Mouse (Mus musculus) forebrain, embryonic 16.5 days (tissue): Measurements from ENCODE around the gene Pou2f1. TPM values are rescaled to one million over a fixed set of nuclear protein-coding genes. Genes with fewer than 3 reads are reported as not detected.
A peak's percentile ranks its signal among the peaks of the same experiment; 100 is the strongest.
"Not testable (repeated sequence)": the region's sequence is repeated elsewhere in the genome, so short reads cannot be mapped to it uniquely, and the experiment has no call there.

Experiments
- ATAC-seq: fragments of 200-750 bp; cut with Nextera tagmentation; 2 replicates; pipeline ENCODE4 v1.8.0; 2017; ENCODE audit warnings: mild to moderate bottlenecking, moderate library complexity
- H3K27ac ChIP-seq: fragments of 300-500 bp; sonication (generic); 2 replicates; pipeline ENCODE4 v1.5.1; 2014; ENCODE audit warnings: low read length, control low read depth
- H3K27me3 ChIP-seq: fragments of 300-500 bp; sonication (generic); replicated peaks from 2 replicates; pipeline ENCODE4 v1.6.1; 2014; ENCODE audit warnings: low read length; ENCODE audit not compliant: control insufficient read depth, insufficient read depth
- H3K36me3 ChIP-seq: fragments of 300-500 bp; sonication (generic); 2 replicates; pipeline ENCODE4 v1.6.1; 2014; ENCODE audit not compliant: control insufficient read depth, insufficient read depth
- H3K4me1 ChIP-seq: fragments of 300-500 bp; sonication (generic); replicated peaks from 2 replicates; pipeline ENCODE4 v1.6.1; 2014; ENCODE audit warnings: low read length; ENCODE audit not compliant: control insufficient read depth, insufficient read depth
- H3K4me2 ChIP-seq: fragments of 300-500 bp; sonication (generic); 2 replicates; pipeline ENCODE4 v1.6.1; 2014; ENCODE audit warnings: mild to moderate bottlenecking, low read length, control low read depth
- H3K4me3 ChIP-seq: fragments of 300-500 bp; sonication (generic); replicated peaks from 2 replicates; pipeline ENCODE4 v1.5.1; 2014; ENCODE audit warnings: mild to moderate bottlenecking, low read length, control low read depth
- H3K9ac ChIP-seq: fragments of 300-500 bp; sonication (generic); replicated peaks from 2 replicates; pipeline ENCODE4 v1.6.1; 2014; ENCODE audit warnings: low read depth, low read length, control low read depth
- H3K9me3 ChIP-seq: fragments of 300-500 bp; sonication (generic); 2 replicates; pipeline ENCODE4 v1.6.1; 2016; ENCODE audit warnings: low read length; ENCODE audit not compliant: control insufficient read depth
- WGBS: fragments of 180-500 bp; shearing (Covaris S2); extraction: QIAGEN DNeasy Blood & Tissue Kit; methylation state at CpG from one replicate; pipeline ENCODE4 v1.1.7; 2014; 5-methylcytosine and 5-hydroxymethylcytosine counted together
- polyA plus RNA-seq: library from polyadenylated mRNA; unstranded; fragments of >200 nt; fragmentation: Nextera tagmentation; extraction: Ambion mirVana; gene quantifications from 2 replicates; pipeline ENCODE4 v1.2.1, GENCODE M21; 2015

Pou2f1 gene
- polyA plus RNA-seq, 1 experiment from 2014 or later: 22.7 TPM

DNA sequence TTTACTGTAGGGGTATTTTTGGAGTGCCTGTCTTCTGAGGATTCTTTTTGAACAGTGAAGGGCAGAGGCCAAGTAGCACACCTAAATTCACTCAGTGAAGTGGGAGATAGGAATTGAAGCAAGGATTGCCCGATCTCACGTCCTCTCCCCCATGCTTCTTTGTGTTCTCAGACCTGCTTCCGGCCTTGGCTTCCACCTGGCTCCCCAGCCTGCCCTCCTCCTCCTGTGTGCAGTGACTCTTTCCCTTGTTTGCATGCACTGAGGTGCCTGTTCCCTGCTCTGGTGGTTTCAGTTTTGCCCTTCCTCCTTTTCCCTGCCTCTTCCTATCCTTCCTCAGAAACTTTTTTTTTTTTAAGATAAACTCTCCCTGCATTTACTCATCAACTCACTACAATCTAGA, 4.5 kb upstream of the Pou2f1 start:
- Histone ChIP-seq H3K9ac (no peak overlapping the region), H3K4me2 (no peak overlapping the region), H3K9me3 (no peaks in the 10 kb centered on the region), H3K27ac (no peak overlapping the region), H3K27me3 (no peaks in the 10 kb centered on the region), H3K4me1 (no peaks in the 10 kb centered on the region), H3K4me3 (no peak overlapping the region), H3K36me3 (no peaks in the 10 kb centered on the region)
- WGBS: 69% methylated on average over 3 of the region's 3 CpGs
- no peak for ATAC-seq

DNA sequence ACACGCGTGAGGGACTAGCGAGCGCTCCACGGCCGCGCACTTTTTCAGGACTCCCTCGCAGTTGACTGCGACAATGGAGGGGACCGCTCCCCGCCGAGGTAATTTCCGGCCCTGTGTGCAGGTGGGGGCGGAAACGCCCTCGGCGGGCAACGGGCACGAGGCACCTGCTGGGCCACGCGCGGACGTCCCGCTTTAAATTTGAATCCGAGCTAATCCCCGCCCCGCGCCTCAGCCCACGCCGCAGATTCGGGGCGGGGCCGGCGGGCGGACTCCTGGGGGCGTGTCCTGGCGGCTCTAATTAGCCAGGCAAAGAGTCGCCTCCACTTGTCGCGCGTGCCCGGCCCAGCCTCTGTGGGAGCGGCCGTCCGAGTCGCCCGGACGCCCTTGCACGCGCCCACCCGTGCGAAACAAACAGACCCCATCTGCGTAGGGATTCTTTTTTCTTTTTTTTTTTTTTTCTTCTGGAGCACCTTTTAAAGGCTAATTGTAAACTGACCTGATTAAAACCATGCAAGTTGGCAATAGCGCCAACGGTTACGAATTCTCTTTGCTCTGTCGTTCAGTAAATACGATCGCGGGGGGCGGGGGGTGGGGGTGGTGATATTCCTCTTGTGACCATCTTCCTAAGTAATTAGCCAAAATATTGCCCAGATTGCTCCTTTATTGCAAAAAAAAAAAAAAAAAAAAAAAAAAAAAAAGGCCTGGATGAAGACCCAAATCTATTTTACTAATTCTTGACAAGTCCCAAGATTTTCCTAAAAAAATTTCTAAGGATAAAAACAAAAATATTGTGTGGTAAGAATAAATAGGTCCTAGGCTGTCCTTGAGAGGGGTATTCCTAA, 924 bp upstream of the Pou2f1 start:
- peak; percentile 84 for ATAC-seq
- WGBS: under 1% methylated on average over 61 of the region's 61 CpGs
- H3K4me2 ChIP-seq: peak overlapping the region; percentile 60

DNA sequence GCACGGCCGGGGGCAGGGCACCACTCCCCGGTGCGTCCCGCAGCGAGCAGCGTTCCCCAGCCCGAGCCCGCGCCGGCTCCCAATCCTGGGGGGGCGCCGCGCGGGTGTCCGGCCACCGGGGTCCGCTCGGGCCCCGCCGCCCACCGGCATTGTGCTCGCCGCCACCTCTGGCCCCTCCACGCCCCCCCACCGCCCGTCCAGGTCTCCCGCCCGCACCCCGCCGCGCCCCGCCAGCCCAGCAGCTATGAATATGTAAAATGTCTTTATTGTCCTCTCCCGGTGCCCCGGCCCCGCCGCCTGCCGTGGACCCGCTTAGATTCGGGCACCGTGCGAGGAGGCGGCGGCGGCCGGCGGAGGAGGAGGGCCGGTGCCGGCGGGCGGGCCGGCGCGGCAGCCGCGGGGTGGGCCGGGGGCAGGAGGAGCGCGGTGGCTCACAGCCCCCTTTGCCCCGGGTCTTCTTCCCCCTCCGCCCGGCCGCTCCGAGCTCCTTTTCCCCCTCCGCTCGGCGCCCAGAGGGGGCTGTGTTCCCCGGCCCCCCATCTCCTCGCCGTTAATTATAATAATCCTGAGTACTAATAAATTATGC, 481 bp downstream of the Pou2f1 start:
- Histone ChIP-seq H3K4me2 (peak overlapping the region; percentile 82), H3K4me1 (peaks cover 19% of the 10 kb centered on the region), H3K9me3 (no peaks in the 10 kb centered on the region), H3K36me3 (no peaks in the 10 kb centered on the region), H3K4me3 (peak overlapping the region; percentile 97), H3K27ac (peak overlapping the region; percentile 95), H3K9ac (peak overlapping the region; percentile 99), H3K27me3 (no peaks in the 10 kb centered on the region)
- WGBS: under 1% methylated on average over 50 of the region's 70 CpGs
- ATAC-seq: peak; percentile 29

More for the DNA sequence above, 924 bp upstream of the Pou2f1 start:
- Histone ChIP-seq H3K27me3 (no peaks in the 10 kb centered on the region), H3K9me3 (no peaks in the 10 kb centered on the region), H3K27ac (peak overlapping the region; percentile 79), H3K9ac (peak overlapping the region; percentile 45), H3K4me1 (peaks cover 16% of the 10 kb centered on the region), H3K4me3 (peak overlapping the region; percentile 97), H3K36me3 (no peaks in the 10 kb centered on the region)

DNA sequence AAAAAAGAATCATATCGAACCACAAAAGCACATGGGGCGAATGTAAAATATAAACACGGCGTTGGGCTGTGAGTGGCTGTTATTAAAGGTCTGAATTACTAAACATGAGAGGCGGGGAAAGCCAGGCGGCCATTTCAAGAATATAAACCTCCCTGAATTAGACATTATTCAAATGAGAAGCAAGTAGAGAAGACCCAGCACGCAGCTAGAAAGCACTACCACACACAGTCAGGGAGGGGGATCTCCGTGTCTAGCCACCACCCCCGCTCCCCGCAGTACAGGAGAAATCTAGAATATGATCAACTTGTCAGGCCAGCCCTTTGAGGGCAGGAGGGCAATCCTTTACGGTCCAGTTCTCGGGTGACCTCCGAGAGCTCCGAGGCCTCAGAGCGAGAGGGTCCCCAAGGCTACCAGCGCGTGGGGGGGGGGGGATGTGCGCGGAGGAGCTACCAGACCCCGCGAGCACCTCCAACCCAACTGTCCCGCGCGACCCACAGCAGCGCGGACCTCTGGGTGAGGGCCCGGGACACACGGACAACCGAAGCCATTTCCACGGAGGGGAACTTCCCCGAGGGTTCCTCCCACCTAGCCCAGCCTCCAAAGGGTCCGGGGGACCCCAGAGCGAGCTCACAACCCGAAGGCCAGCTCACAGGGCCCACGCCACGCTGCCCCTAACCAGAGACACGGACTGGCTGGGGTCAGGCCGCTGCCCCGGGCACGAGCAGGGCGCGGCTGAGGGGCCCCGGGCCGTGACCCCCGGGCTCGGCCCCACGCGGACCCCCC, 1.2 kb downstream of the Pou2f1 start:
- Histone ChIP-seq H3K27ac (peak overlapping the region; percentile 95), H3K9me3 (no peaks in the 10 kb centered on the region), H3K4me3 (peak overlapping the region; percentile 97), H3K27me3 (no peaks in the 10 kb centered on the region), H3K4me2 (peak overlapping the region; percentile 82), H3K4me1 (peaks cover 19% of the 10 kb centered on the region), H3K9ac (peak overlapping the region; percentile 99), H3K36me3 (no peaks in the 10 kb centered on the region)
- peak; percentile 14 for ATAC-seq
- WGBS: under 1% methylated on average over 46 of the region's 48 CpGs

DNA sequence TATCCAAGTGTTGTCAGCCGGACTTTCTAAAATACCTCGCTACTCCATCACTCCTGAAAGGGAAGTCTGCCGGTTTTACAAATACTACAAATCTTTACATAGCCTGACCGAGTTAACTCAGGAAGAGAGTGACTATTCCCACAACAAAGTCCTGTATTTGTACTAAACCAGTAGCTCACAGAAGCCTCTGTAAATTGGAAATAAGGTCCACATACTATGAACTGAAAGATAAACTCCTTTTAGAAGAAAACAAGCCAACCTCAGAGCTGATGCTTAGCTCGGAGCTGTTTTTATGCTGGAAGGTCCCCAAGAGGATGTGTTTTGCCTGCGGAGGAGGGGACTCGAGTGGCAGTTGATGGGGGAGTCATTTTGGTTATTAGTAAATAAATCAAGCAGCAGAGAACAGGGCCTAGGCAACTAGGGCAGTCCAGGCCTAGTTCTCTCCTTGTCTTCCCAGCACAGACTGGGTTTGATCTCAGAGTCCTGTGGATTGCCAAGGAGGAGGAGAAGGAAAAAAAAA, 1.8 kb downstream of the Pou2f1 start:
- Histone ChIP-seq H3K4me3 (peak overlapping the region; percentile 97), H3K4me1 (peaks cover 24% of the 10 kb centered on the region), H3K27me3 (no peaks in the 10 kb centered on the region), H3K9me3 (no peaks in the 10 kb centered on the region), H3K4me2 (peak overlapping the region; percentile 82), H3K9ac (peak overlapping the region; percentile 99), H3K36me3 (no peaks in the 10 kb centered on the region), H3K27ac (peak overlapping the region; percentile 95)
- WGBS: 5% methylated on average over 7 of the region's 7 CpGs
- ATAC-seq: no peak

DNA sequence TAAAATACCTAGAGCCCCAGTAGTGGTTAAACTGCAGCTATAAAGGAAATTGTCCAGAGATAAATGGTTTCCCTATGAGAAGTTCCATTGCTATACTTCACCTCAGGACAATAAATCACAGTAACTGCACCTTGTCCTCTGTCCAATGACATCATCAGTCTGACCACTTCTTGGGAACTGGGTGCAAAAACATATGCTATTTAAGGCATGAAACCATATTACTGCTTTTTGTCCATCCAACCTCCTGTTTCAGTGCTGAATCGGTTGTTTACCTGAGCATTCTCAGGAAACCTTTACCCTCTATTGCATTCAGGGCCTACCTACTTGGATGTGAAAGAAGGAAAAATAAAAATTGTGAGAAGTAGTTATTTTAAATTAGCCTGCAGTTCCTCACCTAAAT, 2.8 kb downstream of the Pou2f1 start:
- Histone ChIP-seq H3K4me2 (no peak overlapping the region), H3K4me3 (no peak overlapping the region), H3K9ac (no peak overlapping the region), H3K36me3 (no peaks in the 10 kb centered on the region), H3K27me3 (no peaks in the 10 kb centered on the region), H3K27ac (no peak overlapping the region), H3K4me1 (peaks cover 24% of the 10 kb centered on the region), H3K9me3 (no peaks in the 10 kb centered on the region)
- 78% methylated on average over 1 of the region's 1 CpGs for WGBS
- no peak for ATAC-seq

DNA sequence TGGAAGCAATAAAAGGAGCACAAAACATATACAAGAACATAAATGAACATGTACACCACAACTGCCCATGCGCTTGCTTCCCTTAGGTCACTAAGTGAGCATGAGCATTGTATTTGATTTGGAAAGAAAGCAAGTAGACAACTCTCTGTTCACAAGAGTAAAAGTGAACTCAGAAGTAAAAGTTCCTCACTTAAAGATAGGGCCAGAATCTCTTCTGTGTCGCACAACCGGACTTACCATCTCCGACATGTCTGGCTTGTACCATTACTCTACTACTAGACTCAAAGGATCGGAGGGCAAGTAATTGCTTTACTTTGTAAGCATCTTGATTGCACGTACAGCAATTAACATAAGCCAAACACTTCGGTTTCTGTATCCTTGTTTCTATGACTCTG, 6.8 kb downstream of the Pou2f1 start:
- H3K9me3 ChIP-seq: no peaks in the 10 kb centered on the region
- no peak overlapping the region for H3K9ac ChIP-seq
- no peak overlapping the region for H3K4me2 ChIP-seq
- H3K36me3 ChIP-seq: no peaks in the 10 kb centered on the region
- no peaks in the 10 kb centered on the region for H3K27me3 ChIP-seq
- 75% methylated on average over 7 of the region's 7 CpGs for WGBS
- H3K4me3 ChIP-seq: no peak overlapping the region
- H3K27ac ChIP-seq: no peak overlapping the region
- peaks cover 24% of the 10 kb centered on the region for H3K4me1 ChIP-seq
- ATAC-seq: no peak

DNA sequence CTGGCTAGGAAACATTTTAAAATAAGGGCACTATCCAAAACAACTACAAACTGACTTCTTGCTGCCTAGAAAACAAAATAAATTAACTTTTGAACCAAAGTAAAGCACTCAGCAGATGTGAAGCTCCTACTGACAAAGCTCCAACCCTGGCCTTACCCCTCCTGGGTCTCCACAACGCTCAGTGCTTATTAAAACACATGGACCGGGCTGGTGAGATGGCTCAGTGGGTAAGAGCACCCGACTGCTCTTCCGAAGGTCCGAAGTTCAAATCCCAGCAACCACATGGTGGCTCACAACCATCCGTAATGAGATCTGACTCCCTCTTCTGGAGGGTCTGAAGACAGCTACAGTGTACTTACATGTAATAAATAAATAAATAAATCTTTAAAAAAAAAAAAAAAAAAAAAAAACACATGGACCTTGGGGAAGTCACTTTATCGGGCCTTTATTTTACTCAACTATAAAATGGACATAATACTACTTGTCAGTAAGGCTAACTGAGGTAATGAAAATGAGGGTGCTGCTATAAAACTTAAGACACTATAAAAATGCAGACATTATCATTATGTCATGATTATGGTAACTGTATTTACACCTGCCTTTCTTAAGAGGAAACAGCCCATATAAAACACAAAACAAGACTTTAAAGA, 7.3 kb downstream of the Pou2f1 start:
- H3K4me2 ChIP-seq, H3K9ac ChIP-seq, ATAC-seq, H3K27me3 ChIP-seq, H3K36me3 ChIP-seq, H3K4me3 ChIP-seq, H3K27ac ChIP-seq, H3K9me3 ChIP-seq: not testable (repeated sequence)
- peaks cover 19% of the 10 kb centered on the region for H3K4me1 ChIP-seq
- 95% methylated on average over 6 of the region's 7 CpGs for WGBS
